Mouse (Mus musculus): ENCODE results near the gene Atp5j2. TPM values are rescaled to one million over a fixed set of nuclear protein-coding genes. Genes with fewer than 3 reads are reported as not detected.

Atp5j2 gene
- polyA plus RNA-seq, 1 experiment, result 643 TPM

- TF ChIP-seq MYOD1 (IDR thresholded peaks at IDR 0.05; ENCODE audit: control insufficient read depth, insufficient read length, low read depth) (no peak), FOSL1 (IDR thresholded peaks at IDR 0.05; ENCODE audit: insufficient read depth, low read length, poor library complexity, severe bottlenecking) (no peak), MAX (IDR thresholded peaks at IDR 0.05) (no peak), CTCF (IDR thresholded peaks at IDR 0.05; ENCODE audit: control insufficient read depth, insufficient read depth, insufficient read length) (no peak), USF1 (IDR thresholded peaks at IDR 0.05; ENCODE audit: low read depth) (no peak), CEBPB (IDR thresholded peaks at IDR 0.05; ENCODE audit: low read depth) (no peak), MYOG (IDR thresholded peaks at IDR 0.05; ENCODE audit: control insufficient read depth, extremely low read depth, insufficient read length) (no peak)
Measured at GRCm38 (mm10) chr5:145178461-145178980, 13.3 kb downstream of the Atp5j2 start.

GRCm38 (mm10) chr5:145167306-145167661 is 24.6 kb downstream of the Atp5j2 start:
- peaks cover 32% of the 10 kb centered on the region for H3K36me3 ChIP-seq (ENCODE audit: control insufficient read depth, insufficient read depth)
- no peaks in the 10 kb centered on the region for H3K27me3 ChIP-seq (ENCODE audit: control insufficient read depth, insufficient read depth, insufficient read length)
- peak overlapping the region; percentile 95 for H3K4me3 ChIP-seq (ENCODE audit: insufficient read depth, poor library complexity, severe bottlenecking)
- peak overlapping the region; percentile 81 for H3ac ChIP-seq (ENCODE audit: control insufficient read depth, insufficient read length, low read depth)
- H3K79me2 ChIP-seq (ENCODE audit: control insufficient read depth, insufficient read depth), result peaks cover 73% of the 10 kb centered on the region
- H3K79me3 ChIP-seq (ENCODE audit: low read depth), result peaks cover 25% of the 10 kb centered on the region
- TF ChIP-seq CEBPB (IDR thresholded peaks at IDR 0.05; ENCODE audit: low read depth) (no peak), CTCF (IDR thresholded peaks at IDR 0.05; ENCODE audit: control insufficient read depth, insufficient read depth, insufficient read length) (no peak), MAX (IDR thresholded peaks at IDR 0.05) (no peak), FOSL1 (IDR thresholded peaks at IDR 0.05; ENCODE audit: insufficient read depth, low read length, poor library complexity, severe bottlenecking) (no peak), USF1 (IDR thresholded peaks at IDR 0.05; ENCODE audit: low read depth) (no peak)

More at GRCm38 (mm10) chr5:145178461-145178980, 13.3 kb downstream of the Atp5j2 start:
- Histone ChIP-seq H3K27me3 (ENCODE audit: control insufficient read depth, insufficient read depth, insufficient read length) (no peaks in the 10 kb centered on the region), H3K4me3 (ENCODE audit: insufficient read depth, poor library complexity, severe bottlenecking) (no peak overlapping the region), H3K36me3 (ENCODE audit: control insufficient read depth, insufficient read depth) (peaks cover 72% of the 10 kb centered on the region), H3ac (ENCODE audit: control insufficient read depth, insufficient read length, low read depth) (no peak overlapping the region), H3K79me2 (ENCODE audit: control insufficient read depth, insufficient read depth) (peaks cover 10% of the 10 kb centered on the region), H3K79me3 (ENCODE audit: low read depth) (peaks cover 5% of the 10 kb centered on the region)

DNA sequence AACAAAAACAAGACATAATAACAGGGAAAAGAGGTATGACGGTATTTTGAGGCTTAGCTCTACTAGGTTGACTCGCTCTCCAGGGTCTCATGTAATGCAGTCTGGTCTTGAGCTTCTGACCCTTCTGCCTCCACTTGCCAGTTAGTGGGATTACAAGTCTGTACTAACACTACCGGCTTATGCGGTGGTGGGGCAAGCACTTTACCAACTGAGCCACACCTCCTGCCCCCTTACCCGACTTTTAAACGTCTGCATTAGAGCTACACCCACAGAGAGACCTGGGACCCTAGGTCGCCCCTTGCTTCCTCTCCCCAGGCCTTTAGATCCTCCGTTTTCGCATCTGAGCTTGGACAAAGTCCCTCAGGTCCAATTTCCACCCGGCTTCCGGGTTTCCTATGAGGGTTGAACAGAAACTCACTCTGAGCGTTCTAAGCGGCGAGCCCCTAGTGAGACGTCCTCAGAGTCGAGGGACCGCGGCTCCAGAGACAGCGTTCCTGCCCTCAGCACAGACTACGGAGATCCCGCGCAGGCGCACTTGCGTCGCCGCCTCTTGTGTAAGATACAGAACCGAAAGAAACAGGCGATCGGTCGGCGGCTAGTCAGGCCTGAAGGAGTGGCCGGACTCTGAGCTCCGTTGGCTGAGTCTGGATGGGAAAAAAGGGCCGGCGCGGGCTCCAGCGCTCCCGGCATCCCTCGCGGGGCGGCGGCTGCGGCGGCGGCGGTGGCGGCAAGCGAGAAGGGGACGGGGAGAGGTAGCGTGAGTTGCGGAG is 25.1 kb downstream of the Atp5j2 start, which contains the start of the genes Ptcd1 and Cpsf4:
Ptcd1 (minus strand) TSS at position 573 of the 770 bp plus-strand sequence.
Cpsf4 (plus strand) TSS at position 678 of the 770 bp plus-strand sequence.
- Histone ChIP-seq H3K27me3 (ENCODE audit: control insufficient read depth, insufficient read depth, insufficient read length) (no peaks in the 10 kb centered on the region), H3K4me3 (ENCODE audit: insufficient read depth, poor library complexity, severe bottlenecking) (peak within 1 kb of the TSS; percentile 95), H3K79me2 (ENCODE audit: control insufficient read depth, insufficient read depth) (peaks cover 67% of the 10 kb centered on the region), H3K36me3 (ENCODE audit: control insufficient read depth, insufficient read depth) (peaks cover 26% of the 10 kb centered on the region), H3ac (ENCODE audit: control insufficient read depth, insufficient read length, low read depth) (peak within 1 kb of the TSS; percentile 87), H3K79me3 (ENCODE audit: low read depth) (peaks cover 25% of the 10 kb centered on the region)
- TF ChIP-seq MYOD1 (IDR thresholded peaks at IDR 0.05; ENCODE audit: control insufficient read depth, insufficient read length, low read depth) (no peak), CEBPB (IDR thresholded peaks at IDR 0.05; ENCODE audit: low read depth) (peak; percentile 77), CTCF (IDR thresholded peaks at IDR 0.05; ENCODE audit: control insufficient read depth, insufficient read depth, insufficient read length) (no peak), MAX (IDR thresholded peaks at IDR 0.05) (no peak), FOSL1 (IDR thresholded peaks at IDR 0.05; ENCODE audit: insufficient read depth, low read length, poor library complexity, severe bottlenecking) (no peak), MYOG (IDR thresholded peaks at IDR 0.05; ENCODE audit: control insufficient read depth, extremely low read depth, insufficient read length) (no peak)

DNA sequence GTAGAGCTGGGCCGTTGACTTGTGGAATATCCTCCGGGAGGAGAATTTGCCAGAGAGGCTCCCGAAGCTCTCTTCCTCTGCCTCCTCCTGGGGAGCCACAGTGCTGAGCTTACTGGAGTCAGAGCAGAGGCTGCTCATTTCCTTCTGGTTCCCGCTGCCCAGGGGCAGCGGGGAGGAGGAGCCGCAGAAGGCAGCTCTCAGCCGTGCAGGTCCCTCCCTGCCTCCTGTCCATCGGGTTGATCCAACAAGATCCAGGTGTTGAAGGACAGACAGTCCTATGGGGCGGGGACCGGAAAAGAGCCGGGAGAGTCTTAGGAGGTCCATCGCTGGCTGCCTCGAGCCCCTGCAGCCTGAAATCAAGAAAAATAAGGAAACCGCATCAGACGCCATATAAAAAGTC is 26.7 kb downstream of the Atp5j2 start:
- peaks cover 25% of the 10 kb centered on the region for H3K79me3 ChIP-seq (ENCODE audit: low read depth)
- no peak overlapping the region for H3K4me3 ChIP-seq (ENCODE audit: insufficient read depth, poor library complexity, severe bottlenecking)
- TF ChIP-seq FOSL1 (IDR thresholded peaks at IDR 0.05; ENCODE audit: insufficient read depth, low read length, poor library complexity, severe bottlenecking) (no peak), MYOD1 (IDR thresholded peaks at IDR 0.05; ENCODE audit: control insufficient read depth, insufficient read length, low read depth) (no peak), CEBPB (IDR thresholded peaks at IDR 0.05; ENCODE audit: low read depth) (no peak), CTCF (IDR thresholded peaks at IDR 0.05; ENCODE audit: control insufficient read depth, insufficient read depth, insufficient read length) (no peak), MAX (IDR thresholded peaks at IDR 0.05) (no peak), MYOG (IDR thresholded peaks at IDR 0.05; ENCODE audit: control insufficient read depth, extremely low read depth, insufficient read length) (no peak), USF1 (IDR thresholded peaks at IDR 0.05; ENCODE audit: low read depth) (no peak)
- H3K27me3 ChIP-seq (ENCODE audit: control insufficient read depth, insufficient read depth, insufficient read length), result no peaks in the 10 kb centered on the region
- H3K36me3 ChIP-seq (ENCODE audit: control insufficient read depth, insufficient read depth), result peaks cover 14% of the 10 kb centered on the region
- H3ac ChIP-seq (ENCODE audit: control insufficient read depth, insufficient read length, low read depth), result no peak overlapping the region
- peaks cover 52% of the 10 kb centered on the region for H3K79me2 ChIP-seq (ENCODE audit: control insufficient read depth, insufficient read depth)

GRCm38 (mm10) chr5:145164710-145165109 is 27.2 kb downstream of the Atp5j2 start:
- H3K79me3 ChIP-seq (ENCODE audit: low read depth), result peaks cover 24% of the 10 kb centered on the region
- TF ChIP-seq CTCF (IDR thresholded peaks at IDR 0.05; ENCODE audit: control insufficient read depth, insufficient read depth, insufficient read length), result no peak
- TF ChIP-seq MYOD1 (IDR thresholded peaks at IDR 0.05; ENCODE audit: control insufficient read depth, insufficient read length, low read depth), result no peak
- no peak for TF ChIP-seq MAX (IDR thresholded peaks at IDR 0.05)
- no peak for TF ChIP-seq USF1 (IDR thresholded peaks at IDR 0.05; ENCODE audit: low read depth)
- no peak for TF ChIP-seq FOSL1 (IDR thresholded peaks at IDR 0.05; ENCODE audit: insufficient read depth, low read length, poor library complexity, severe bottlenecking)
- no peak for TF ChIP-seq MYOG (IDR thresholded peaks at IDR 0.05; ENCODE audit: control insufficient read depth, extremely low read depth, insufficient read length)
- no peak for TF ChIP-seq CEBPB (IDR thresholded peaks at IDR 0.05; ENCODE audit: low read depth)
- peaks cover 12% of the 10 kb centered on the region for H3K36me3 ChIP-seq (ENCODE audit: control insufficient read depth, insufficient read depth)
- peaks cover 47% of the 10 kb centered on the region for H3K79me2 ChIP-seq (ENCODE audit: control insufficient read depth, insufficient read depth)
- no peak overlapping the region for H3K4me3 ChIP-seq (ENCODE audit: insufficient read depth, poor library complexity, severe bottlenecking)
- no peaks in the 10 kb centered on the region for H3K27me3 ChIP-seq (ENCODE audit: control insufficient read depth, insufficient read depth, insufficient read length)
- no peak overlapping the region for H3ac ChIP-seq (ENCODE audit: control insufficient read depth, insufficient read length, low read depth)

Measured in C2C12 (cell line).